Mouse (Mus musculus) embryonic fibroblast, embryonic 13.5 days (primary cell): ENCODE data around the gene Cnfn.

Experiments
- CTCF ChIP-seq: IDR thresholded peaks from 2 replicates; pipeline ENCODE4 v1.5.1; 2011; ENCODE audit warnings: mild to moderate bottlenecking, control low read depth, low read length, moderate library complexity, borderline replicate concordance; ENCODE audit not compliant: insufficient read depth
- POLR2A ChIP-seq: IDR thresholded peaks from 2 replicates; pipeline ENCODE4 v1.6.1; 2011; ENCODE audit warnings: low read depth, mild to moderate bottlenecking, control low read depth, low read length, moderate library complexity

GRCm38 (mm10) chr7:25368333-25368732 is 1.2 kb downstream of the Cnfn start:
- TF ChIP-seq CTCF (no peak), POLR2A (no peak)
